Mouse (Mus musculus) intestine, postnatal 0 days (tissue): ENCODE measurements around the gene Angel2. TPM values are rescaled to one million over a fixed set of nuclear protein-coding genes. Genes with fewer than 3 reads are reported as not detected.

Experiments used
- ATAC-seq: fragments of 200-750 bp; cut with Nextera tagmentation; 2 replicates; pipeline ENCODE4 v1.8.0; 2017; ENCODE audit warnings: mild to moderate bottlenecking, moderate TSS enrichment, moderate library complexity
- H3K27ac ChIP-seq: fragments of 300-500 bp; sonication (generic); 2 replicates; pipeline ENCODE4 v1.5.1; 2014; ENCODE audit warnings: mild to moderate bottlenecking, low read depth, low read length, moderate library complexity
- H3K27me3 ChIP-seq: fragments of 300-500 bp; sonication (generic); replicated peaks from 2 replicates; pipeline ENCODE4 v1.6.1; 2014; ENCODE audit warnings: low read length, mixed read lengths; ENCODE audit not compliant: control insufficient read depth, insufficient read depth
- H3K36me3 ChIP-seq: fragments of 300-500 bp; sonication (generic); 2 replicates; pipeline ENCODE4 v1.6.1; 2014; ENCODE audit warnings: mild to moderate bottlenecking, moderate library complexity; ENCODE audit not compliant: control insufficient read depth, insufficient read depth
- H3K4me1 ChIP-seq: fragments of 300-500 bp; sonication (generic); replicated peaks from 2 replicates; pipeline ENCODE4 v1.6.1; 2014; ENCODE audit warnings: antibody characterized with exemption, low read length, mixed read lengths; ENCODE audit not compliant: control insufficient read depth, insufficient read depth
- H3K4me2 ChIP-seq: fragments of 300-500 bp; sonication (generic); replicated peaks from 2 replicates; pipeline ENCODE4 v1.6.1; 2014; ENCODE audit warnings: low read depth, mild to moderate bottlenecking, moderate library complexity
- H3K4me3 ChIP-seq: fragments of 300-500 bp; sonication (generic); 2 replicates; pipeline ENCODE4 v1.5.1; 2014; ENCODE audit warnings: low read depth, low read length
- H3K9ac ChIP-seq: fragments of 300-500 bp; sonication (generic); 2 replicates; pipeline ENCODE4 v1.6.1; 2014; ENCODE audit warnings: mild to moderate bottlenecking, low read depth, low read length
- H3K9me3 ChIP-seq: fragments of 300-500 bp; sonication (generic); 2 replicates; pipeline ENCODE4 v1.6.1; 2016; ENCODE audit warnings: mixed run types; ENCODE audit not compliant: control insufficient read depth
- CTCF ChIP-seq: sonication (generic); IDR thresholded peaks from 2 replicates; pipeline ENCODE4 v1.5.1; 2016; ENCODE audit warnings: low read depth, mild to moderate bottlenecking, control low read depth, antibody characterized with exemption, moderate library complexity
- WGBS: fragments of 180-500 bp; shearing (Covaris S2); extraction: QIAGEN DNeasy Blood & Tissue Kit; methylation state at CpG from one replicate; pipeline ENCODE4 v1.1.7; 2014; 5-methylcytosine and 5-hydroxymethylcytosine counted together
- polyA plus RNA-seq: library from polyadenylated mRNA; unstranded; fragments of >200 nt; fragmentation: Nextera tagmentation; extraction: Ambion mirVana; gene quantifications from 2 replicates; pipeline ENCODE4 v1.2.1, GENCODE M21; 2015

Gene Angel2
- polyA plus RNA-seq, 1 experiment from 2014 or later: 23.2 TPM

- H3K4me3 ChIP-seq: no peak overlapping the region
- WGBS: 66% methylated on average over 6 of the region's 6 CpGs
- ATAC-seq: no peak
- H3K9me3 ChIP-seq: no peaks in the 10 kb centered on the region
- no peak overlapping the region for H3K27ac ChIP-seq
- no peak overlapping the region for H3K9ac ChIP-seq
- no peaks in the 10 kb centered on the region; the same call in 1 of the 2 replicates for H3K4me1 ChIP-seq
- H3K27me3 ChIP-seq: no peaks in the 10 kb centered on the region
- H3K36me3 ChIP-seq: peaks cover 35% of the 10 kb centered on the region
- no peak overlapping the region for H3K4me2 ChIP-seq
- TF ChIP-seq CTCF: no peak
These were observed 31.2 kb upstream of the Angel2 start for GRCm38 (mm10) chr1:190893559-190894167.

DNA sequence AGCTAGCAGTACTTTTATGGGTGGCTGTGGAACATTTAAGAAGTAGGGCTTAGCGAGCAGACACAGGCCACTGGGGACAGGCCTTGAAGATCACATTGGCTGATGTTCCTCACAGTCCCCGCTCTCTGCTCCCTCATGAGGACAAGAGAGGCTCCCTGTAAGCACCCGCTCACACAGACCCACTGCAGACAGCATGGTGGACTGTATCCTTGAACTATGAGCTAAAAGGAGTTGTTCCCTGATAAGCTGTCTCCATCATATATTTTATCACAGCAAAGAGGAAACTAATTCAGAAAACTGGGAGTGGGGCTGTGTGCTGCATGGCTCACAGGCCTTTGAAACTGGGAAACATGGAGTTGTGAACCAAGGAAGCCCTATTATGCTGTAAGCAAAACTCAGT is 26.7 kb upstream of the Angel2 start:
- H3K27me3 ChIP-seq: no peaks in the 10 kb centered on the region
- no peak for TF ChIP-seq CTCF
- WGBS: 49% methylated on average over 3 of the region's 3 CpGs
- peak; percentile 44 for ATAC-seq
- H3K4me3 ChIP-seq: no peak overlapping the region
- H3K9me3 ChIP-seq: no peaks in the 10 kb centered on the region
- H3K27ac ChIP-seq: no peak overlapping the region
- H3K4me1 ChIP-seq: no peaks in the 10 kb centered on the region; the same call in 1 of the 2 replicates
- peaks cover 17% of the 10 kb centered on the region; the same call in 1 of the 2 replicates for H3K36me3 ChIP-seq
- no peak overlapping the region for H3K4me2 ChIP-seq
- H3K9ac ChIP-seq: no peak overlapping the region

DNA sequence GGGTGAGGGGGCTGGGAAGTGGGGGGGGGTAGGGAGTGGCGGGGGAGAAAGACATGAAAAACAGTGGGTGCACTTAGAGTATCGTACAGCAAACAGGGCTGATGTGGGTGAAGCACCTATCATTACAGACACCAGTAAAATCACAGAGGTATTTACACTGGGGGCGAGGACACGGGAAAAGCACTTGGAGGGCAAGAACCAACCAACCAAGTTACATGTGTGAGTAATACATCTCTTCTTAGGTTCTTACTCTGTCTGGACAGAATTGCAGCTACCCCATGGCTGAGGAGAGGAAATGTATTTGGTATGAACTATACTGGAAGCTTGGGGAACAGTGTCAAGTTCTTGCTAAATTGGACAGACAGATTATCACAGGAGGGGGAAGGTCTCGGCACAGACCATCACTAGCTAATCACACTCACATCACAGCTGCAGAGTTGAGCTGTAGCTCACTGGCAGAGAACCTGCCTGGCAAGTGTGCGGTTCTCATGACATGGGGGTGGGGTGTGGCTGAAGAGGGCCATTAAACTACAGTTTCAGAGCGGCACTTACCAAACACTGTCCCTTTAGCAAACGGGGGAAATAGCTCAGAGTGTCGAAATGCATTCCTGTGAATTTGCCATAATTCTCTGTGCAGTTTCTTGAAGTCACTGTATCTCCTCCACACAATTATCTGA is 25.9 kb upstream of the Angel2 start:
- H3K9me3 ChIP-seq: no peaks in the 10 kb centered on the region
- peaks cover 24% of the 10 kb centered on the region for H3K36me3 ChIP-seq
- peak; percentile 63; the same call in 1 of the 2 replicates for ATAC-seq
- peak overlapping the region; percentile 1 for H3K4me2 ChIP-seq
- no peak overlapping the region for H3K9ac ChIP-seq
- no peaks in the 10 kb centered on the region; the same call in 1 of the 2 replicates for H3K4me1 ChIP-seq
- TF ChIP-seq CTCF: no peak
- no peaks in the 10 kb centered on the region for H3K27me3 ChIP-seq
- H3K4me3 ChIP-seq: no peak overlapping the region
- 28% methylated on average over 9 of the region's 9 CpGs for WGBS
- no peak overlapping the region for H3K27ac ChIP-seq

GRCm38 (mm10) chr1:190901082-190901481 is 23.8 kb upstream of the Angel2 start:
- no peak overlapping the region for H3K4me2 ChIP-seq
- no peaks in the 10 kb centered on the region for H3K27me3 ChIP-seq
- H3K9ac ChIP-seq: no peak overlapping the region
- WGBS: 67% methylated on average over 2 of the region's 2 CpGs
- H3K4me3 ChIP-seq: no peak overlapping the region
- H3K27ac ChIP-seq: no peak overlapping the region
- no peaks in the 10 kb centered on the region for H3K9me3 ChIP-seq
- no peak for ATAC-seq
- no peaks in the 10 kb centered on the region; the same call in 1 of the 2 replicates for H3K4me1 ChIP-seq
- no peak for TF ChIP-seq CTCF
- H3K36me3 ChIP-seq: peaks cover 22% of the 10 kb centered on the region

DNA sequence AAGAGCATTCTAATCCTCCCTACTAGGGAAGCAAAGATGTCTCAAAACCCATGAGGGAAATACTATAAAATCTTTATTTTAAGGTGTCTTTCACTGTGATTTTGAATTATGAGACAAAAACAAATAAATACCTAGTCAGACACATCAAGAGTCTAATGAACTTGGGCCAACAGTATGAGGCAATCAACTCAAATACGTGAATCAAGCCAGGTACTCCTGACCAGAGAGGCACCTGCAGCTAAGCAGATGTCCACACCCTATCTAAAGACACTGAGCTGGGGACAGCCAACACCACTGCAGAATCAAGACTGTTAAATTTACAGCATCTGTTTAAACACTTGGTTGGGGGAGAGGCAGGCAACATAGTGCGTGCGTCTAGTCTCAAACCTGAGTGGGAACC is 20.8 kb upstream of the Angel2 start:
- Histone ChIP-seq H3K9ac (no peak overlapping the region), H3K4me1 (no peaks in the 10 kb centered on the region), H3K4me2 (no peak overlapping the region), H3K27ac (no peak overlapping the region), H3K4me3 (no peak overlapping the region), H3K9me3 (no peaks in the 10 kb centered on the region), H3K36me3 (peaks cover 22% of the 10 kb centered on the region), H3K27me3 (no peaks in the 10 kb centered on the region)
- no peak for ATAC-seq
- 88% methylated on average over 3 of the region's 3 CpGs for WGBS
- no peak for TF ChIP-seq CTCF

DNA sequence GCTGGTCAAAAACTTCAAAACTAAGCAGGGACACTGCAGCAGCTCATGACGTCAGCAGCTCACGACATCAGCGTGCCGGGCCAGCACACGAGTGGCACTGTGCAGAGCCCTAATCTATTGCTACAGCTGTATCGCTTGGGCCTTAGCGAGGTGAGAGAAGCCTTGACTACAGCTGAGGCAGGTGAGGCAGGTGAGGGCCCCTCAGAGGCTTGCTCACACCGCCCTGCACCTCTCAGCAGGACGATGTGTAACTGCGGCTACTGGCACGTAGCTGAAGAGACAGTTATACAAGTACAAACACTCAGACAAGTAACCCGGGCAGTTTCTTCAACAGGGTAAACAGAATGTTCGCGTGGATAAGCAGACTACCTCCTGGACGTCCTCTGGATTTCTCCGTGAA is 20.2 kb upstream of the Angel2 start:
- no peak for ATAC-seq
- no peaks in the 10 kb centered on the region for H3K9me3 ChIP-seq
- no peak overlapping the region for H3K27ac ChIP-seq
- no peak overlapping the region for H3K4me2 ChIP-seq
- TF ChIP-seq CTCF: no peak
- H3K36me3 ChIP-seq: peaks cover 22% of the 10 kb centered on the region
- no peaks in the 10 kb centered on the region for H3K27me3 ChIP-seq
- no peak overlapping the region for H3K9ac ChIP-seq
- WGBS: 61% methylated on average over 16 of the region's 16 CpGs
- no peak overlapping the region for H3K4me3 ChIP-seq
- H3K4me1 ChIP-seq: no peaks in the 10 kb centered on the region
